Mouse (Mus musculus): ENCODE data around the gene Ntn4. TPM values are rescaled to one million over a fixed set of nuclear protein-coding genes. Genes with fewer than 3 reads are reported as not detected.

The Ntn4 gene
- total and polyA plus RNA-seq, 3 experiments, result 7.4 to 14.9 (median 14.0) TPM

- no peak overlapping the region for H3K9ac ChIP-seq (ENCODE audit: low read depth, low read length)
- no peak overlapping the region for H3K27ac ChIP-seq
- H3K4me1 ChIP-seq (ENCODE audit: control insufficient read depth, insufficient read depth, low read length), result no peaks in the 10 kb centered on the region; the same call in 1 of the 2 replicates
- intact Hi-C loops (cut with DNase I), result loop anchor here (5.0 kb wide), 1 partner anchor 151 kb away; no protein-coding TSS in a partner anchor
- DNase-seq, result peak in 1 of 2 experiments; percentile 40
- H3K27me3 ChIP-seq (ENCODE audit: control insufficient read depth, insufficient read depth, low read length), result no peaks in the 10 kb centered on the region
- no peak overlapping the region for H3K4me3 ChIP-seq
- no peaks in the 10 kb centered on the region for H3K36me3 ChIP-seq (ENCODE audit: control insufficient read depth, insufficient read depth, low read length)
- H3K79me2 ChIP-seq (replicated peaks; ENCODE audit: control insufficient read depth, insufficient read depth, low read length), result no peaks in the 10 kb centered on the region
- TF ChIP-seq CTCF (IDR thresholded peaks at IDR 0.05) (peak; percentile 81), POLR2A (IDR thresholded peaks at IDR 0.05; ENCODE audit: insufficient read depth, low read depth, low read length) (no peak), EP300 (IDR thresholded peaks at IDR 0.05; ENCODE audit: insufficient read depth, low read depth, low read length) (no peak)
- 38% methylated on average over 5 of the region's 5 CpGs for WGBS
These were observed 122.6 kb downstream of the Ntn4 start for GRCm38 (mm10) chr10:93763074-93763473.

- H3K27me3 ChIP-seq (ENCODE audit: control insufficient read depth, insufficient read depth, low read length), result no peaks in the 10 kb centered on the region
- H3K4me1 ChIP-seq (ENCODE audit: control insufficient read depth, insufficient read depth, low read length), result no peaks in the 10 kb centered on the region; the same call in 1 of the 2 replicates
- DNase-seq, result no peak
- no peak for TF ChIP-seq EP300 (IDR thresholded peaks at IDR 0.05; ENCODE audit: insufficient read depth, low read depth, low read length)
- TF ChIP-seq POLR2A (IDR thresholded peaks at IDR 0.05; ENCODE audit: insufficient read depth, low read depth, low read length), result no peak
- TF ChIP-seq CTCF (IDR thresholded peaks at IDR 0.05), result no peak
- H3K36me3 ChIP-seq (ENCODE audit: control insufficient read depth, insufficient read depth, low read length), result no peaks in the 10 kb centered on the region
- no peaks in the 10 kb centered on the region for H3K79me2 ChIP-seq (replicated peaks; ENCODE audit: control insufficient read depth, insufficient read depth, low read length)
- no peak overlapping the region for H3K4me3 ChIP-seq
- no peak overlapping the region for H3K9ac ChIP-seq (ENCODE audit: low read depth, low read length)
- no peak overlapping the region for H3K27ac ChIP-seq
- 89% methylated on average over 5 of the region's 5 CpGs for WGBS
- intact Hi-C loops (cut with DNase I), result no loop called here
These were observed 125.7 kb downstream of the Ntn4 start for GRCm38 (mm10) chr10:93766221-93766620.

- 76% methylated on average over 5 of the region's 5 CpGs for WGBS
- no peak for TF ChIP-seq EP300 (IDR thresholded peaks at IDR 0.05; ENCODE audit: insufficient read depth, low read depth, low read length)
- no peak for TF ChIP-seq POLR2A (IDR thresholded peaks at IDR 0.05; ENCODE audit: insufficient read depth, low read depth, low read length)
- TF ChIP-seq CTCF (IDR thresholded peaks at IDR 0.05), result no peak
- Histone ChIP-seq H3K4me1 (ENCODE audit: control insufficient read depth, insufficient read depth, low read length) (no peaks in the 10 kb centered on the region; the same call in 1 of the 2 replicates), H3K9ac (ENCODE audit: low read depth, low read length) (no peak overlapping the region), H3K27ac (no peak overlapping the region; the same call in 1 of the 2 replicates), H3K27me3 (ENCODE audit: control insufficient read depth, insufficient read depth, low read length) (no peaks in the 10 kb centered on the region), H3K4me3 (no peak overlapping the region), H3K79me2 (replicated peaks; ENCODE audit: control insufficient read depth, insufficient read depth, low read length) (no peaks in the 10 kb centered on the region), H3K36me3 (ENCODE audit: control insufficient read depth, insufficient read depth, low read length) (no peaks in the 10 kb centered on the region)
- peak in 1 of 2 experiments; percentile 17 for DNase-seq
- intact Hi-C loops (cut with DNase I), result no loop called here
These were observed 126.8 kb downstream of the Ntn4 start for GRCm38 (mm10) chr10:93767245-93767644.

- WGBS, result 40% methylated on average over 9 of the region's 9 CpGs
- Histone ChIP-seq H3K9ac (ENCODE audit: low read depth, low read length) (no peak overlapping the region), H3K79me2 (replicated peaks; ENCODE audit: control insufficient read depth, insufficient read depth, low read length) (no peaks in the 10 kb centered on the region), H3K4me3 (no peak overlapping the region), H3K27ac (peak overlapping the region; percentile 38), H3K36me3 (ENCODE audit: control insufficient read depth, insufficient read depth, low read length) (no peaks in the 10 kb centered on the region), H3K27me3 (ENCODE audit: control insufficient read depth, insufficient read depth, low read length) (no peaks in the 10 kb centered on the region), H3K4me1 (ENCODE audit: control insufficient read depth, insufficient read depth, low read length) (no peaks in the 10 kb centered on the region; the same call in 1 of the 2 replicates)
- intact Hi-C loops (cut with DNase I), result no loop called here
- DNase-seq, result peak in 1 of 2 experiments; percentile 18
- TF ChIP-seq CTCF (IDR thresholded peaks at IDR 0.05), result no peak
- TF ChIP-seq EP300 (IDR thresholded peaks at IDR 0.05; ENCODE audit: insufficient read depth, low read depth, low read length), result no peak
- no peak for TF ChIP-seq POLR2A (IDR thresholded peaks at IDR 0.05; ENCODE audit: insufficient read depth, low read depth, low read length)
These were observed 127.7 kb downstream of the Ntn4 start for GRCm38 (mm10) chr10:93768222-93768621.

GRCm38 (mm10) chr10:93771931-93772465, 131.5 kb downstream of the Ntn4 start:
- TF ChIP-seq CTCF (IDR thresholded peaks at IDR 0.05), result no peak
- TF ChIP-seq EP300 (IDR thresholded peaks at IDR 0.05; ENCODE audit: insufficient read depth, low read depth, low read length), result no peak
- TF ChIP-seq POLR2A (IDR thresholded peaks at IDR 0.05; ENCODE audit: insufficient read depth, low read depth, low read length), result no peak
- DNase-seq, result peak in 1 of 2 experiments; percentile 42
- no peaks in the 10 kb centered on the region for H3K27me3 ChIP-seq (ENCODE audit: control insufficient read depth, insufficient read depth, low read length)
- no peaks in the 10 kb centered on the region for H3K79me2 ChIP-seq (replicated peaks; ENCODE audit: control insufficient read depth, insufficient read depth, low read length)
- intact Hi-C loops (cut with DNase I), result no loop called here
- H3K4me3 ChIP-seq, result no peak overlapping the region
- WGBS, result 40% methylated on average over 9 of the region's 9 CpGs
- no peaks in the 10 kb centered on the region; the same call in 1 of the 2 replicates for H3K4me1 ChIP-seq (ENCODE audit: control insufficient read depth, insufficient read depth, low read length)
- H3K9ac ChIP-seq (ENCODE audit: low read depth, low read length), result no peak overlapping the region
- peak overlapping the region; percentile 38; the same call in 1 of the 2 replicates for H3K27ac ChIP-seq
- no peaks in the 10 kb centered on the region for H3K36me3 ChIP-seq (ENCODE audit: control insufficient read depth, insufficient read depth, low read length)

GRCm38 (mm10) chr10:93772492-93772891, 132.0 kb downstream of the Ntn4 start:
- Histone ChIP-seq H3K36me3 (ENCODE audit: control insufficient read depth, insufficient read depth, low read length) (no peaks in the 10 kb centered on the region), H3K79me2 (replicated peaks; ENCODE audit: control insufficient read depth, insufficient read depth, low read length) (no peaks in the 10 kb centered on the region), H3K4me1 (ENCODE audit: control insufficient read depth, insufficient read depth, low read length) (no peaks in the 10 kb centered on the region; the same call in 1 of the 2 replicates), H3K27ac (no peak overlapping the region), H3K9ac (ENCODE audit: low read depth, low read length) (no peak overlapping the region), H3K27me3 (ENCODE audit: control insufficient read depth, insufficient read depth, low read length) (no peaks in the 10 kb centered on the region), H3K4me3 (no peak overlapping the region)
- TF ChIP-seq CTCF (IDR thresholded peaks at IDR 0.05) (no peak), POLR2A (IDR thresholded peaks at IDR 0.05; ENCODE audit: insufficient read depth, low read depth, low read length) (no peak), EP300 (IDR thresholded peaks at IDR 0.05; ENCODE audit: insufficient read depth, low read depth, low read length) (no peak)
- intact Hi-C loops (cut with DNase I), result no loop called here
- 79% methylated on average over 3 of the region's 3 CpGs for WGBS
- no peak for DNase-seq
